Mouse (Mus musculus) ovary, postnatal 14 days (tissue): ENCODE results near the gene Sox13.
"Not testable (repeated sequence)": the region's sequence is repeated elsewhere in the genome, so short reads cannot be mapped to it uniquely, and the experiment has no call there.

Experiments used
- DNase-seq: peaks from one replicate; pipeline ENCODE4 v3.0.0; 2022; ENCODE audit warnings: low spot score

The Sox13 gene

DNA sequence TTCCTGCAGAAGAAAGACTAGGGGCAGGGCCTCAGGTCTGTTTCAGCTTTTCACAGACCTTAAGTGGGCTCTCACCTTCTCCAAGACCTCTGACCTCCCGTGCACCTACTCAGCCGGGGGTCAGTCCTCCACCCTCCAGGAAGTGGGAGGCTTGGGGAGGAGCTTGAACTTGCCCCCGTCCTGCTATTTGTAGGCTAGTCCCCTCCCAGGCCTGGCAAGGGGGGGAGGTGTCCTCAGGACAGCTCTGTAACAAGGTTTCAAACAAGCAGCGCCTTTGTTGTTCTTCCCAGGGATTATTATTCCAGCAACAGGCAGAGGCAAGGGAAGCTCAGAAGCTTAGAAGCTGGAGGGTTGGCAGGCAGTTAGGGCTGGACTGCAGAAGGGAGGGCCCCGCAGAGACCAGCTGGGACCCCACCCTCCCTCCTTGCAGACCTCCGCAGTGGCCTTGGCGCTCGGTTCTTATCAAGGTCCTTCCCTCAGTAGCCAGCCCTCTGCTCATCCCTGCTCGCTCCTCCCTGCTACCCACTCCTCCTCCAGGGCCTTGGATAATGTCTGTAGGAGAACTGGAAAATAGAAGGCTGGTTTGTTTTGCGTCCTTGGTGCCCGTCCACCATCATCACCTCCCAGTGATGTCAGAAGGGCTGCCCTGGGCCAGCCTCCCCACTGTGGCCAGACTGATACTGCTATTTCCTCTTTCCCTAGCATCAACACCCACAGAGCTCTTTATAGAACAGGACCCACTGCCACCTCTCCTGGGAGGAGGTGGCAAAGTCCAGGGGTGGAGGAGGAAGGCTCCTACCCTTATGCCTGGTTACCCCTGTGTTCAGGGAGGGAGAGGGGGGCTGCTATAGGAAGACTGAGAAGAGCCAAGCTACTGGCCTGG is 56.3 kb downstream of the Sox13 start:
- no peak for DNase-seq

DNA sequence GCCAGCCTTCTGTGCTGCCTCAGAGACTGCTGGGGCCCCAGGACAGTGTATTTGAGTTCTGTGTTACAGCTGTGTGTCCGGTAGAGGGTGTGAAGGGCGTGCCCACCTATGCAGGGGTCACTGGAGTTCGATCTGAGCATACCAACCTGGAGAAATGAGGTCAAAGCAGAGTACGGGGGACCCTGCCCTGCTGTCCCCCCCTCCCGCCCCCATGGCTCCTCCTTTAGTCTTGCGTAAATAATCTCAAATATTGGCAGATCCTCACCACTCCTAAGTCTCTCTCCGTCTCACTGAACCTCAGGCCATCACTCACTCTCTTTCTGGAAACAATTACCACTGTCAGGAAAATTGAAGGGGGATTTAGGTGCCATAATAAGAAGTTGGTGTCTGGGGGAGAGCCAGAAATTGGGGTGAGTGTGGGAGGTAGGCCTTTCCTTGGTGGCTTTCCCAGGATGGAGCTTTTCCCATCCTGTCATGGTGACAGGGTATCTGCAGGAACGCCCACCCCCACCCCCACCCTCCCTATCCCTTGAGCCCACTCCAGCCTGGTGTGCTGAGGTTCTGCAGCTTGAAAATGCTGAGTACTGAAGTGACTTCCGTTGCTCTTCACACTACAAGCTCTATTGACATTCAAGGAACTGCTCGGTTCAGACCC is 57.1 kb downstream of the Sox13 start:
- no peak for DNase-seq

DNA sequence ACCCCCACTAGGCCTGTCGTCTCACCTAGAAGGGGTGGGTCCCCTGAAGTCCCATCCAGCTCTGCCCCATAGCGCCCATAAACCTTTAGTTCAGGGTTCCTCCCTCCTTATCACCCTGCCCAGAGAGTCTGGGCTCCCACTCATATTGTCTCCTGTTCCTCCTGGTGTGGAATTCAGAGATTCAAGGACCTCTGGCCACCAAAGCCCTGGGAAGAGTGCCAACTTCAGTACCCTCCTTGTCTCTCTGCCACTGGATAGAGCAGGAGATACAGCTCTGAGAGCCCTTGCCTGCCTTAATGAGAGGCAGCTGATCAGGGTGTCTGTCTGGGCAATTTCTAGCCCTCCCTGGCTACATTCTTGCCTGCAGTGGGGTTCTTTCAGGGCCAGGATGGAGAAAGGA is 59.3 kb downstream of the Sox13 start:
- DNase-seq: no peak

DNA sequence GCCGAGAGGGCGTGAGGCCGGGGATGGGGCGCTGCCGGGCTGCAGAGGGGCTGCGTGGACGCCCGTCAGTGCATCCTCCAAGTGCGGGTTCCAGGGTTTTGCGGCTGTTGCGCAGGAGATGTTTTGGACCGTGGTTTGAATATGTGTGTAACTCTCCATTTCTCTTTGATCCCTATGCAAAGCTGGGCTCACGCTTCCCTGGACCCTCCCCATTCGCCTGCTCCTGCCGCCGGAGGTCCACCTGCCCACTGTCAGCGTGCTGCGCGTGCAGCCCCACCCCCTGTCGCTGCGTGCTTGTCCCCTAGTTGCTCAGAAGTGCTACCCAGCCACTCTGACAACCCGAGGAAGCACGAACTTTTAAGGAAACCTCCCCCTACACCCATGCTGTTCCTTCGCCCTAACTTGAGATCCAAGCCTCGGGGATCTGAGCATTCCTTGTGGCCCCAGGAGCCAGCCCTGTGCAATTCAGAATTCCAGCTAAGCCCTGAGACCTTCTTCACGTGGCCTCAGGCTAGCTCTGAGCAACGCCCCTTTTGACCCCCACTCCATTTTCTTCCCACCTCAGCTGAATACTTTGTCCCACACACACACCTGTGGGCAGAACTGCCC is 60.1 kb downstream of the Sox13 start:
- no peak for DNase-seq

DNA sequence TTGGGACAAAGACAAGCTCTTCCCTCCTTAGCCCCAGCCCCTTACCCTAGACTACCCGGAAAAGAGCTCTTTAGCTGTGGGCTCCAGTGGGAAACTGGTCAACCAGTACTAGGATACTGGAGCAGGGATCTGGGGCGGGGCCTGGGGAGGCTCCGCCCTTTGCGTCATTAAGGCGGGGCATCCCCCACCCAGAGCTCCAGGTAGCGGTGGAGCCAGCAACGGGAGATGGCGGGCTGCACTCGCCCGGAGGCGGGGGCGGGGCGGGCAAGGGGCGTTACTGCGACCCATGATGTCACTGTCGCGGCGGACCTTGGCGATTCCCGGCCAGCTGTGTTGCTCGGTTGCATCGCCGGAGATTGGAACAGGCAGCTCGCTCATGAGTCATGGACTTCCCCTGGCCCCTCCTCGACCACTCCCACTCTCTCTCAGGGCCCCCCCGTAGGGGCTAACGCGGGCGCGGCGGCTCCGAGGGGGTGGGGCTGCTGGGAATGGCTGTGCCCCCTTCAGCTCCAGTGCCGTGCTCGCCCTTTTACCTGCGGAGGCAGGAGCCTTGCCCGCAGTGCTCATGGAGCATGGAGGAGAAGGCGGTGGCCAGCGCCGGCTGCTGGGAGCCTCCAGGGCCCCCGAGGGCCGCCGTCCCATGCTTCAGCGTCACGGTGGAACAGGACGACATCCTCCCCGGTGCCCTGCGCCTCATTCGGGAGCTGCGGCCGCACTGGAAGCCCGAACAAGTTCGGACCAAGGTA is 60.7 kb downstream of the Sox13 start, which contains the start of gene Etnk2:
Etnk2 (plus strand) TSS at position 297 of the 746 bp plus-strand sequence.
- peak; percentile 69 for DNase-seq

DNA sequence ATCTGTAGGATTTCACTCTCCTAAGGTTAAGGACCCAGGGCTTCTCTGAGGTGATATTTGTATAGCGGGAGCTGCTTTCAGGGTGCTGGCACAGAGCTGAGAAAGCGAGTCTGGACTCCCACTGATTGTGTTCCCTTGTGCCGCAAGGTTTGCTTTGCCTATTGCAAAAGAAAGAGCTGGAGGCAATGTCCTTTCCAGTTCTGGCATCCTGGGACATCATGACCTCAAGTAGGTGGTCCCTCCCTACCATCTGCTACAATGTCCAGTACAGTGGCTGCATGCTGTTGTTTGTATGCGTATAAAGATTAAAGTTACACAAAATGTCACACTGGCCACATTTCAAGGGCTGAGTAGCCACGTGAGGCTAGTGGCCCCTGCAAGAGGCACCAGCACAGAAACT is 62.1 kb downstream of the Sox13 start:
- no peak for DNase-seq

DNA sequence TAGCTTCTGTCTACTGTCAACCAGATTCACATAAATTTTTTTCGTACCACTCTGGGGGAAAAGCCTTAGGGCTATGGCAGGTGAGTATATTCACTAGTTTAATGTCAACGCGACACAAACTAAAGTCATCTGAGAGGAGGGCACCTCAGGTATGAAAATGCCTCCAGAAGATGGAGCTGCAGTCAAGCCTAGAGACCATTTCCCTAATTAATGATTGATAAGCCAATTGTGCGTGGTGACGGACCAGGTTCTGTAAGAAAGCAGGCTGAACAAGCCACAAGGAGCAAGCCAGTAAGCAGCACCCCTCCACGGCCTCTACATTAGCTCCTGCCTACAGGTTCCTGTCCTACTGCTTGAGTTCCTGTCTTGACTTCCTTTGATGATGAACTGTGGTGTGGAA is 63.2 kb downstream of the Sox13 start:
- DNase-seq: no peak

DNA sequence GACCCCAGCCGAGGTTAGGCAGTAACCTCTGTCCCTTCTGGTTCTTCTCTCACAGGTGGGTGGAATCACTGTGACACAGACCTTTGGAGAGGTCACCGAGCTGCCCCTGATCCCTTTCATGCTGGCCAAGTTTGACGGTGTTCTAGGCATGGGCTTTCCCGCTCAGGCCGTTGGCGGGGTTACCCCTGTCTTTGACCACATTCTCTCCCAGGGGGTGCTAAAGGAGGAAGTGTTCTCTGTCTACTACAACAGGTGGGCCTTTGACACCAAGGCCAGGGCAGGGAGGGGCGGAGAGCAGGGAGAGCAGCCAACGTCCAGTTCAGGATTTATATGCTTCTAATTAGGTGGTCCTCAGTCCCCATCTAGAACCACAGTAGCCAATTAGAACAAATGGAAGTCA is 67.8 kb downstream of the Sox13 start:
- DNase-seq: no peak

DNA sequence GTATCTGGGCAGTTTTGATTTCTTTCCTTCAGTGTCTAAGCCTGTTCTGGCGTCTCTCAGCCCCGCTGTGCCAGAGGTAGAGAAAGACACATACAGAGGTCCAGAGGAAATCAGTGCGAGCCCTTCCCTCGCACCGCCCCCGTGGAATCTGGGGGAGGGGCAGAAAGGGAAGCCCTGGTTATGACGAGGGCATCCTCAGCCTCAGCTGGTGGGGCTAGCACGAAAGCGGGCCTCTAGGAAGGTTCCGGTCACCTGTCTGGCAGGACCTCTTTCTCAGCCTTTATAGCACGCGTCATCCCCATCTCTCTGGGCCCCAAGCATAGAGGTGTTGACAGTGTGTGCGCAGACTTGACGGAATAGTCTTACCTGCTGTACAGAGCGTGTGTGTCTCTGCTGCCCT is 68.3 kb downstream of the Sox13 start:
- no peak for DNase-seq

DNA sequence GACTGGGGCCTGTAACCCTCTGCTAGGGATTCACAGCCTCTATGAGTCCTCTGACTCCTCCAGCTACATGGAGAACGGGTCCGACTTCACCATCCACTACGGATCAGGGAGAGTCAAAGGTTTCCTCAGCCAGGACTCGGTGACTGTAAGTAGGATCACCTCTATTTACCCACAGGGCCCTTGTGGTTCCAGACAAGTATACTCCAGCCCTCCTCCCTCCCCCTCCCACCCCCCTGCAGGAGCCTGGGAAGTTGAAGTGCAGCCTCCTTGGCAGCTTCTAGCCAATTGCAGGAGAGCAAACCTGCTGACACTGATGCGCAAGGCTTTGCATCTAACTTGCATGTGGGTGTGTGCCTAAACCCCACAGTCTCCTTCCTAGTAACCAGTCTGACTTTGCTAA is 68.7 kb downstream of the Sox13 start:
- DNase-seq: no peak

DNA sequence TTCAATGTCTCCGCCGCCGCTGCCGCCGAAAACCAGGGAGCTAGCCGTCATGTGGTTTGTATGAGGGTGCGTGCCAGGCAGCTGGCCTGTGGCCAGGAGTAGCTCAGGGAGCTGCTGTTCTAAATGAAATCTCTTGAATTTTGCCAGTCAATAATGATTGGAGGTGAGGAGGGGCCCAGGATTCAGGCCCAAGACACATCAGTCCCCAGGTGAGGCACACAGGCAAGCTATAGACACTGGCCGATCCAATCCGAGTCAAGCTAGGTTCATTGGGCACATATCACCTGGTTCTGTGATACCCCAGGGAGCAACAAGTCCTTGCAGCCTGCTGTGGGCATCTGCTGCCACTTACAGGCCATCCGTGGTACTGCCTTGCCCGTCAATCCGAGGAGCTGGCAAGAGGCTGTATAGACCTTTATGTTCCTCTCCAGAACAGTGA is 70.8 kb downstream of the Sox13 start:
- peak; percentile 72 for DNase-seq

DNA sequence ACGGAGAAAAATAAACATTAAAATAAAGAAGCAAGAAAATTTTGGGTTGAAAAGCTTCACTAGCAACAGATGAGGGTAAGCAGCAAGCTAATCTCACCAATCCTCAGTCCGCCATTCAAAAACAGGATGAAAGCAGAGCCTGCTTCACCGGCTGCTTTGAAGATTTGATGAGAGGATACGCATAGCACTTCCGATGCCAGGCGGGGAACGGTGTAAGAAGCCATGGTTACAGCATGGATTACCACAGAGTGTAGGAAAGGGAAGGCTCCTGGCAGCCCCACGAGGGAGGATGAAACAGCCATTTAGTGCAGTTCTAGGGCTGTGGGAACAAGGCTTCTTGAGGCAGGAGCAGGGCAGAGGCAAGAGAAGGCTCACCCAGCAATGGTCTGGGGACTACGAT is 72.4 kb downstream of the Sox13 start:
- DNase-seq: no peak

DNA sequence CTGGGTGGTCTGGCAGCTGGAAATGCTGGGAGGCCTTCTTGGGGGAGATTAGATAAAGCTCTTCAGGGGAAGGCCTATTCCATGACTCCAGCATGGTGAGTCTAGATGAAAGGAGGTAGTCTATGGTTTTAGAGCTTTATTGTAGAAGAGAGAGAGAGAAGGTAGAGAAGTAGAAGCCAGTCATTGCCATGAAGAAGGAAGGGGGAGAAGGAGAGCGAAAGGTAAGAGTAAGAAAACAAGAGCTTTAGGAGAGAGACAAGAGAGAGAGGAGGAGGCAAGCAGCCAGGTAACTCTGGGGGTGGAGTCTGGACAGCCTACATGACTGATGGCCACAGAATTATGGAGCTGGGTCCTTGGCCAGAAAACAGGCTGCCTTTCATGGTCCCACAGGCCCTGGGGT is 74.0 kb downstream of the Sox13 start, which contains the start of gene Ren1:
Ren1 (plus strand) TSS at position 301 of the 400 bp plus-strand sequence.
- no peak for DNase-seq

DNA sequence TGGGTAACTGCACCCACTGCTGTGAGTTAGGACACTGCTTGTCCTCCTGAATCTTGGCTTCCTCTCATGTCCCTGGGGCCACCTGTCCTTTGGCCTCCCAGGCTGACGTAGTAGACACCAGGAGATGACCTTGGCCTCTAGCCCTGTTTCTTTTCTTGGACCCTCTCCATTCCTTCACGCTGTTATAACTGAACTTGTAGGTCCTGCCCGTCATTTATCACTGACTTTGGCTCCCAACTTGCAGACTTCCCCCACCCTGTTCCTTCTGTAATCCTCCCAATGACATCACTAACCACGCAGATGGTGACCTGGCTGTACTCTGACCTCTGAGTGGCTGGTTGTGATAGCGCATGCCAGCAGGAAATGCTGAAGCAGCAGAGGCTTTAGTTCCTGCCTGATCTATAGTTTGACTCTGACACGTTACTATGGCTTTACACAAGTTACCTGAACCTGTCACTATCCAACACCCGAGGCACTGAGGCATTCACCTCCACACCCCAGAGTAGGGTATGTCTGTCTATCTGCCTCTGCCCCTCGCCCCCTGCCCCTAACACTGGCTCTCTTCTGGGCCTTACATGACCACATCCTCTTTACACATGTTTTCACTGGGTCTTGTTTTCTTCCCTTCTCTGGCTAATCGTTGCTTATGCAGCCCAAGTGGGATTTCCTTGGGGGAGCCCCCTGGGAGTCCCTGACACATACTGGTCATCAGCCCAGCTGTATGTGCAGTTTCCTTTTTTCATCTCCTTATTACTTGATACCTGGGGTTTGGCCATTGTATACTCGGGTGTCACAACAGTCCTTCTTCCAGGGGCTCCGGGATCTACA is 76.3 kb downstream of the Sox13 start:
- no peak for DNase-seq

DNA sequence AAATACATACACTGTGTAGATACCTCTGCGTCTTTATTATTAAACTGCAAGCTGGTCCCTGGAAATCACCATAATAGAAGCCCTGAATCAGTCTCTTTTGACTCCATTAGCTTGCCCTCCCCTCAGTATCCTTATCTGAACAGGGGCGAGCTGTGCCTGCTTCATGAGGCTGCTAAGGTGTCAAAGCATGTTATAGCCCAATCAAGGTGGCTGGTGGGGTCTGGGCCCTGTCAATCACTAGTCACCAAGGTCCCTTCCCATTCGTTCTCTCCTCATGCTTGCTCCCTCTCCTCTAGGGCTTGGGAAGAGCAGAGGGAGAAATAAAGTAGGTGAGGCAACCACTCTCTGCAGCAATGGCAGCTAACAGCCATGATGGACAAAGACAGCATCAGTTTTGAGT is 77.0 kb downstream of the Sox13 start:
- DNase-seq: no peak

DNA sequence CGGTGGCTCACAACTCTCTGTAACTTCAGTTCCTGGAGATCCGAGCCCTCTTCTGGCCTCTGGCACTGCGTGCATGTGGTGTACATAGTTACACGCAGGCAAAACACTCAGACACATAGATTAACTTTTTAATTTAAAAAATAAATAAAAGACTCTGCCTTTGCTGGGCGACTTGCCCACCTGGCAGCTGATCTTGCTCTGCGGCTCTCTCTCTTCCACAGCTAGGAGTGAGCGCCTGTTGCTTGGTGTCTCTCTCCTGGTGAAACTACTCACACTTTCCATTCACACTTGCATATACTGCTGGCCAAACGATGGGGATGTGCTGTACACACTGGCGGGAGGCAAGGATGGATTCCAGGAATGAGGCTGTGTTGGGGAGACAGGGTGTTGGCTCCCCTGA is 77.6 kb downstream of the Sox13 start:
- DNase-seq: no peak

DNA sequence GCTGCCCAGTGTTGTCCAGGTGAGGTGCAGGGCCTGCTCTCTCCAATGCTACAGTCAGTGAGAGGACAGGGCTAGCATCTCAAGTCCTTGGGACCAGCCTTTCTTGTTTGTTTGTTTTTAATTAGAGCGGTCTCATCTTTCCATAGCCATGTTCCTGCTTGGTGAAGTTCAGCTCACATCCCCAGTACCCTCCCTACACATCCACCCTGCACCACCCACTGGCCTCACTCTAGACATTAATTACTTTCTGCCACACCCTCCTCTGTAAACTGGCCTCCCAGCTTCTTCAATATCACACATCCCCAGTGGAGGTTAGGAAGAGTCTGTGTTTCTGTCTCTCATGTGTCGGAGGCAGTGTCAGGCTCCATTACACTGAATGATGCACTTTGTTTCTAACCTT is 79.8 kb downstream of the Sox13 start:
- no peak for DNase-seq

DNA sequence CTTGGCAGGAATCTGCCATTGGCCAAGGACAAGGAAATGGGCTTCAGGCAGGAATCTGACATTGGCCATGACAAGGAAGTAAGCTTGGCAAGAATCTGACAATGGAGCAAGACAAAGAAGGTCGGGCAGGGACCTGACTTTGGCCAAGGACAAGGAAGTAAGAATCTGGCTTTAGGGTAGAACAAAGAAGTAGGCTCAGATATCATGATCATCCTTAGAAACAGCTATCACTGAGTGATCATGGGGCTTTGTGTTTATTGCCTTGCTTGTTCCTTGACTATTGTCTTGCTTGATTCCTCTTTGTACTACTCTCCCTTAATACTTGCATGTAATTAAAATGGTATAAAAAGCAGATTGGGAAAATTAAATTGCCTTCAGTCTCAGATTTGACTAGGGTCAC is 83.8 kb downstream of the Sox13 start:
- not testable (repeated sequence) for DNase-seq

DNA sequence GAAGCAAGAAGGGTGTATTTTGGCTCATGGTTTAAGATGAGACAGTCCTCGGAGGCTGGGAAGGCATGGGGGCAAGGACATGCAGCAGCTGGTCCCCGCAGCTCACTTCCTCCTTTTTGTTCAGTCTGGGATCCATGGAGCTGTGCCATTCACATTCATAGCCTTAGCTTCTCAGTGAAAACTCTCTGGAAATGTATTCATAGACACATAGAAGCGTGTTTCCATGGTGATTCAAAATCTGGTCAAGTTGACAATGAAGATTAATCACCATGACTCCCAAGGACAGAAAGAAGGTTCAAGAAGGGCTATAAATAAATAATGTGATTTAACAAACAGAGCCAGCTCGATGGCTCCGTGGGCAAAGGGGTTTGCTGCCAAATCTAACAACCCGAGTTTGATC is 90.2 kb downstream of the Sox13 start:
- no peak for DNase-seq

DNA sequence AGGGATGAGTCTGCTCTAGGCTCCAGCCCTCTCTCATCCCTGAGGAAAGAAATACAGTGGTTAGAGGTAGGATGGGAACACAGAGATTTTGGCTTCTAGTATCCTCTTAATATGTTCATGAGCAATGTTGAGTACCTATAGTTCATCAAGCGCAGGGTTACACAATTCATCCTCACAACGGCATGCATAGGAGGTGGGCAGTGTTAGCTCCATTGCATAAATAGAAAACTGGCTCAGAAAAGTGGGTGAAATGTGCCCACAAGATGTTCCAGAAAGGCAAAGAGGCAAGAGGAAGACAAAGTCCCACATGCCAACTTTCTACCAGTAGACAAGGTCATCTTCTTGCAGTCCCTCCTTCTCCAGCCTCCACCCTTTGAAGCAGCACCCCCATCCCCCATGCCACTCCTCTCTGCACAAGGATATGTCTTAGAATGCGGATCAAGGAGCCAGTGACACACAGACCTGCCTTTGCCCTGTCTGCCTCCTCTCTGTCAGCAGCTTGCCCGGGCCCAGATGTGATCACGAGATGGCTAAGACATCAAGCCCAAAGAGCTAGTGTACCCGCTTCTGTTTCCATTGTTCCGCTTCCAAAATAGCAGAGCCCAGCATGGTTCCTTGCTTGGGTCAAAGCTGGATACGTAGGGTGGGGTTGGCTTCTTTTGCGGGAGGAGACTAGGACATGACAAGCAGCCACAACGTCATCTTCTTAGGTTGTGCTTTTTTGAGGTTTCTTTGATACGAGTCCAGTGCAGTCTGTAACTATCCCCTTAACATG is 91.3 kb downstream of the Sox13 start:
- no peak for DNase-seq
